In the genomic region with DNA sequence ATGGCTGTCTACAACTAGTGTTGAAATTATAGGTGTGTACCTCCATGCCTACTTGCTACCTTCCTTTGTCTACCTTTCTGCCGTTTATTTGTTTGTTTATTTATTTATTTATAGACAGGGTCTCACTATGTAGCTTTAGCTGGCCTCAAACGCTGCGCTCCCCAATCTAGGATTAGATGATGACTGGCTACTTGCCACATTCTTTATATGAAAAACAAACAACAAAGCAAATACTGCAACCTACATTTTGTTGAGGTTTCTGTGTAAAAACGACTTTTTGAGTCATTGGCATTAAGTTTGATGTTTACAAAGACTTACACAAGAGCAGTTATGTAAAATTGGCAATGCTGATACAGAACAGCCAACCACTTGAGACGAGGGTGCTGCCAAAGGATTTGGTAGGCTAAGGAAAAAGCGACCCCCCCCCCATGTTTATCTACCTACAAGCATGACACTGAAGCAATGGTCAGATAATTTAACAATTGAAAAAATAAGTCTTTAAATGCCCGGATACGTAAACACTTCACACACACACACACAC, we compare ENCODE assay signal across 9 mouse cellular contexts. TPM values are rescaled to one million over a fixed set of nuclear protein-coding genes. Genes with fewer than 3 reads are reported as not detected.
DNase-seq lines count a peak whose midpoint lies in the region; ATAC-seq and TF ChIP-seq lines count a peak whose summit lies in the region.
"Had no signal": no experiment of that assay in that cellular context is flagged by ENCODE, and none has a peak within 500 bp of the region (broad histone marks: within the 10 kb centered on the region; RNA-seq: fewer than 3 reads in every experiment).

No protein-coding gene starts in this region.

- no peak for TF ChIP-seq EP300 in stomach, postnatal 0 days (optimal IDR thresholded peaks at IDR 0.05)

- TF ChIP-seq CTCF in cerebellum, adult 2 months (IDR thresholded peaks at IDR 0.05; ENCODE audit: borderline replicate concordance, insufficient read depth, low read depth, low read length): no peak
- TF ChIP-seq CTCF in testis, adult 2 months (IDR thresholded peaks at IDR 0.05; ENCODE audit: control insufficient read depth, insufficient read depth, insufficient replicate concordance, low read depth, low read length): no peak
- no peak for TF ChIP-seq CTCF in stomach, postnatal 0 days (IDR thresholded peaks at IDR 0.05; ENCODE audit: low read depth)

- H3K4me3 ChIP-seq in cerebellum, adult 2 months (replicated peaks; ENCODE audit: insufficient read depth, low read depth, low read length): peak overlapping the region; percentile 39
- peak overlapping the region; percentile 12; the same call in 1 of the 2 replicates for H3K4me3 ChIP-seq in testis, adult 2 months (ENCODE audit: control insufficient read depth, low read depth, low read length)
- peak overlapping the region; percentile 98; the same call in 1 of the 2 replicates for H3K4me3 ChIP-seq in limb, embryonic 15.5 days
- H3K4me3 ChIP-seq in stomach, postnatal 0 days (ENCODE audit: low read depth, low read length): 0 out of 2 replicates have a peak overlapping the region, but pooled peaks have one; percentile 99

- H3K9me3 ChIP-seq in limb, embryonic 15.5 days: no peaks in the 10 kb centered on the region
- no peaks in the 10 kb centered on the region for H3K9me3 ChIP-seq in stomach, postnatal 0 days (ENCODE audit: control insufficient read depth, low read length)

- peaks cover 13% of the 10 kb centered on the region for H3K4me1 ChIP-seq in cerebellum, adult 2 months (ENCODE audit: control insufficient read depth, insufficient read depth, low read length)
- peaks cover 10% of the 10 kb centered on the region for H3K4me1 ChIP-seq in testis, adult 2 months (ENCODE audit: control insufficient read depth, insufficient read depth, low read length)
- peaks cover 26% of the 10 kb centered on the region for H3K4me1 ChIP-seq in limb, embryonic 15.5 days
- H3K4me1 ChIP-seq in stomach, postnatal 0 days (replicated peaks; ENCODE audit: control insufficient read depth, insufficient read depth): no peaks in the 10 kb centered on the region; the same call in 1 of the 2 replicates

- H3K27ac ChIP-seq in cerebellum, adult 2 months (ENCODE audit: insufficient read depth, low read length): no peak overlapping the region
- H3K27ac ChIP-seq in testis, adult 2 months (ENCODE audit: control insufficient read depth, insufficient read depth, low read depth, low read length): no peak overlapping the region
- H3K27ac ChIP-seq in limb, embryonic 15.5 days: no peak overlapping the region
- H3K27ac ChIP-seq in stomach, postnatal 0 days (replicated peaks): no peak overlapping the region

- peaks cover 2% of the 10 kb centered on the region; the same call in 1 of the 2 replicates for H3K36me3 ChIP-seq in testis, adult 2 months (ENCODE audit: control insufficient read depth, insufficient read depth, low read length)
- H3K36me3 ChIP-seq in limb, embryonic 15.5 days: peaks cover 7% of the 10 kb centered on the region
- H3K36me3 ChIP-seq in stomach, postnatal 0 days (ENCODE audit: control insufficient read depth, insufficient read depth, low read length): peaks cover 8% of the 10 kb centered on the region; the same call in 1 of the 2 replicates

- DNase-seq in cerebellum, adult 2 months: no peak
- DNase-seq in cerebellum, adult 11-12 months: no peak
- DNase-seq in testis, postnatal 14 days (ENCODE audit: low spot score): no peak
- DNase-seq in stomach, postnatal 0 days (ENCODE audit: low spot score): no peak
- DNase-seq in urinary bladder, postnatal 10 days (ENCODE audit: low spot score): no peak
- DNase-seq in urinary bladder, postnatal 25 days (ENCODE audit: low spot score): no peak
- DNase-seq: layer of hippocampus, adult 9-11 months had no signal

- no peak overlapping the region for H3K9ac ChIP-seq in limb, embryonic 15.5 days
- 0 out of 2 replicates have a peak overlapping the region, but pooled peaks have one; percentile 98 for H3K9ac ChIP-seq in stomach, postnatal 0 days (ENCODE audit: low read length)

- H3K27me3 ChIP-seq in cerebellum, adult 2 months (ENCODE audit: control insufficient read depth, insufficient read depth, low read length): no peaks in the 10 kb centered on the region
- H3K27me3 ChIP-seq in testis, adult 2 months (ENCODE audit: control insufficient read depth, insufficient read depth, low read length): no peaks in the 10 kb centered on the region
- no peaks in the 10 kb centered on the region for H3K27me3 ChIP-seq in limb, embryonic 15.5 days
- no peaks in the 10 kb centered on the region for H3K27me3 ChIP-seq in stomach, postnatal 0 days (ENCODE audit: control insufficient read depth, insufficient read depth, low read length)

- WGBS in cerebellum, adult 2 months: 7% methylated on average over 8 of the region's 8 CpGs
- 58% methylated on average over 8 of the region's 8 CpGs for WGBS in limb, embryonic 15.5 days
- WGBS in stomach, postnatal 0 days: 29% methylated on average over 8 of the region's 8 CpGs

- peak overlapping the region; percentile 63 for H3K4me2 ChIP-seq in limb, embryonic 15.5 days
- H3K4me2 ChIP-seq in stomach, postnatal 0 days (replicated peaks; ENCODE audit: low read depth): peak overlapping the region; percentile 80

- no peak for ATAC-seq in limb, embryonic 15.5 days (ENCODE audit: insufficient number of reproducible peaks, low FRiP score, low TSS enrichment, low read depth)
- ATAC-seq in stomach, postnatal 0 days (ENCODE audit: low FRiP score, low TSS enrichment): no peak

- no peak for TF ChIP-seq POLR2A in cerebellum, adult 2 months (IDR thresholded peaks at IDR 0.05; ENCODE audit: borderline replicate concordance, insufficient read depth, low read length)
- TF ChIP-seq POLR2A in testis, adult 2 months (IDR thresholded peaks at IDR 0.05; ENCODE audit: control insufficient read depth, low read depth, low read length): no peak

RNA-seq across cellular contexts. Expression of a gene that starts 2.2 kb away (rescaled TPM):
- polyA plus RNA-seq in cerebellum, adult 2 months (2012; rRNA removed): 27.6 and 29.5 TPM in 2 replicates
- polyA plus RNA-seq in testis, adult 2 months (2012; rRNA removed): 232 and 237 TPM in 2 replicates
- polyA plus RNA-seq in limb, embryonic 15.5 days (2015; fragmentation: Nextera tagmentation; extraction: Ambion mirVana): 23.1 and 26.1 TPM in 2 replicates
- 19.1 and 19.6 TPM in 2 replicates for polyA plus RNA-seq in stomach, postnatal 0 days (2015; fragmentation: Nextera tagmentation; extraction: Ambion mirVana)

RNA-seq across cellular contexts. Expression of a gene that starts 2.5 kb away (rescaled TPM):
- 412 and 449 TPM in 2 replicates for polyA plus RNA-seq in cerebellum, adult 2 months (2012; rRNA removed)
- polyA plus RNA-seq in testis, adult 2 months (2012; rRNA removed): 433 and 510 TPM in 2 replicates
- 655 and 680 TPM in 2 replicates for polyA plus RNA-seq in limb, embryonic 15.5 days (2015; fragmentation: Nextera tagmentation; extraction: Ambion mirVana)
- polyA plus RNA-seq in stomach, postnatal 0 days (2015; fragmentation: Nextera tagmentation; extraction: Ambion mirVana): 231 and 235 TPM in 2 replicates

RNA-seq across cellular contexts. Expression of a gene that starts 31.4 kb away (rescaled TPM):
- polyA plus RNA-seq in cerebellum, adult 2 months (2012; rRNA removed): 52.2 and 57.4 TPM in 2 replicates
- 116 and 124 TPM in 2 replicates for polyA plus RNA-seq in testis, adult 2 months (2012; rRNA removed)
- polyA plus RNA-seq in limb, embryonic 15.5 days (2015; fragmentation: Nextera tagmentation; extraction: Ambion mirVana): 32.3 and 34.4 TPM in 2 replicates
- 21.4 and 24.8 TPM in 2 replicates for polyA plus RNA-seq in stomach, postnatal 0 days (2015; fragmentation: Nextera tagmentation; extraction: Ambion mirVana)

RNA-seq across cellular contexts. Expression of a gene that starts 38.6 kb away (rescaled TPM):
- polyA plus RNA-seq in cerebellum, adult 2 months (2012; rRNA removed): 2.3 and 2.9 TPM in 2 replicates
- 2.5 and 3.9 TPM in 2 replicates for polyA plus RNA-seq in testis, adult 2 months (2012; rRNA removed)
- 7.1 and 8.6 TPM in 2 replicates for polyA plus RNA-seq in limb, embryonic 15.5 days (2015; fragmentation: Nextera tagmentation; extraction: Ambion mirVana)
- 1.6 and 1.9 TPM in 2 replicates for polyA plus RNA-seq in stomach, postnatal 0 days (2015; fragmentation: Nextera tagmentation; extraction: Ambion mirVana)

RNA-seq across cellular contexts. Expression of a gene that starts 55.5 kb away (rescaled TPM):
- polyA plus RNA-seq in cerebellum, adult 2 months (2012; rRNA removed): 13.3 and 18.7 TPM in 2 replicates
- 4.0 and 5.2 TPM in 2 replicates for polyA plus RNA-seq in testis, adult 2 months (2012; rRNA removed)
- polyA plus RNA-seq in limb, embryonic 15.5 days (2015; fragmentation: Nextera tagmentation; extraction: Ambion mirVana): 39.1 and 41.0 TPM in 2 replicates
- 48.7 and 51.3 TPM in 2 replicates for polyA plus RNA-seq in stomach, postnatal 0 days (2015; fragmentation: Nextera tagmentation; extraction: Ambion mirVana)

Comparison
In these comparisons a context has a peak if more than half of its experiments do, and no peak if none do; other contexts are left out.
1. H3K4me3 ChIP-seq: peak in every context shown above with its lines; median percentile 99 in stomach, postnatal 0 days; 98 in limb, embryonic 15.5 days; 39 in cerebellum, adult 2 months; 12 in testis, adult 2 months.